Mouse (Mus musculus): ENCODE measurements around the gene Olfr1311.

The Olfr1311 gene

DNA sequence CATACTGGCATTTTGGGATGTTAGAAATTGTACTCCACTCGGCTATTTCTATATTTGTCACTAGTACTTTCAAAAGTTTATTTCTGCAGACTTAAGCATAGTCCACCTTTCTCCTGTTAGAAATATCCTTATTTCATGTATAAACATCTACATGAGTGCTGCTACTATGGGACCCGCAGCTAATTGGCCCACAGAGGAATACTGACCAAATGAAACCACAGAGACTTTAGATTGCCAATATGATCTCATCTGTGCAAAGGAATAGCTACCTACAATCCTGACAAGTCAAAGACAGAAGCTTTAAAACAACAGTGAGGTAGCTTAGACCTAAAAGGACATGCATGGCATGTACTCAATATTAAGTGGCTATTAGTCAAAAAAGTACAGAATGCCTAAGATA, at the start of gene Olfr1311:
Gene Olfr1311 (minus strand): TSS at position 101 of the 400 bp plus-strand sequence.
- no peak for DNase-seq

DNA sequence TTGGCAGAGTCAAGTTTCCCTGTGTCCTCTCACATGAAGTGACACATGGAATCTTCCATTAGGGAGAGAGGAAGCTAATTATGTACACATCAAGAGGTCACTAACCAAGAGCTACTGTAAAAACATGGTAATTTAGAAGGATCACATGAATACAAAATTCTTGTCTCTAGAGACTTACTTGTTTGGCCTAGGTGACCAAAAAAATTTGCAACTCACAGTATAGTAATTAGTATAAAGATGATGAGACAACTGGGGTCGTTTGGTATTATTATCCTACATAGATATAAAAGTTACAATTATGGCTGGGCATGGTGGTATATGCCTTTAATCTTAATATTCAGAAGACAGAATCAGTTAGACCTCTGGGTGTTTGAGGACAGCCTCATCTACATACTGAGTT, 25.9 kb upstream of the Olfr1311 start, which contains the start of gene Olfr1312:
Gene Olfr1312 (minus strand): TSS at position 101 of the 400 bp plus-strand sequence.
- no peak for DNase-seq

DNA sequence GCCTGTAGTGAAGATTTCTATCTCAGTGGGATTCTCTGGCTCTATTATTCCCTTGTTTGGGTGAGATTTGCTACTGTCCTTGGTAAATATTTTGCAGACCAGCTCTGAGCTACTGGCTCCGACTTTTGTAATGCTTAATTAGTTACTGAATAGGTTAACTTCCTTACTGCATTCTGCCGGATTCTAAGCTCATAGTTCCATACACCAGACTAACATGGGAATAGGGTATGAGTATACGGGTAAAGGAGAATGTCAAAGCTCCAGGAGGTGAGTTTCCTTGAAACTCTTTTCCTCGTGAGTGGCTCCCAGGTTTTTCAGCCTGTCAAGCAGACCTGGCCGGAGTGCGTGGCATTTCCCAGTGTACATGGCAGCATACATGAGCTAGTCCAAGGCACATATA, 2.8 kb upstream of the Olfr1311 start:
- peak; percentile 2 to 6 for DNase-seq

DNA sequence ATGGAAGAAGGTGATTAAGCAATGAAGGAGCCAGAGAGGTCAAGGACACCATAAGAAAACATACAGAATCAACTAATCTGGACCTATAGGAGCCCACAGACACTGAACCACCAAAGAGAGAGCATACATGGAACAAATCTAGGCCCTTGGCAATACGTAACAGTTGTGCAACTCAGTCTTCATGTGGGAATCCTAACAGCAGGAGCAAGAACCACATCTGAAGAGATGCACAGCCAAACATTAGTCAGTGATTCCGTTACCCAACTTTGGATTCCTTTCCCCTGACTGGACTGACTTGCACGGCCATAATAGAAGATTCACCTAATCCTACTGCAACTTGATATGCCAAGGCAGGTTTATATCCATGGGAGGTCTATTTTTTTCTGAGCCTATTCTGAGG, 9.3 kb downstream of the Olfr1311 start:
- no peak for DNase-seq

DNA sequence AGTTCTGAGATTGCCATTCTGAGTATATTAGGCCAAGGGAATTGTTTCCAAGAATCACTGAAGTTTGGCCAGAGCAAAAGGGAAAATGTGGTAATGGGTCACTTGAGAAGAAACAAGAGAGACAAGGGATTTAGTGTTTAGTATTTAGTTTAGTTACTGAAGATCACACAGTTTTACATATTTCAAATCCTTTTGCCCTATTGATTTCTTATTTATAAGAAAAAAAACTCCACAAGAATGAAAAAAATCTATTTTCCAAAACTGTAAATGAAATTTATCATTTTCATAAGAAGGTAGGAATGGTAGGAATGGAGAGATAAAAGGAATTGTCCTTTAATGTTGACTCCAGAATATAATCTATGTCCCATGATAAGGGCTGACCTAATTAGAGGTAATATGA, 11.6 kb downstream of the Olfr1311 start, which contains the start of gene Olfr1310:
Gene Olfr1310 (minus strand): TSS at position 101 of the 400 bp plus-strand sequence.
- DNase-seq = no peak

DNA sequence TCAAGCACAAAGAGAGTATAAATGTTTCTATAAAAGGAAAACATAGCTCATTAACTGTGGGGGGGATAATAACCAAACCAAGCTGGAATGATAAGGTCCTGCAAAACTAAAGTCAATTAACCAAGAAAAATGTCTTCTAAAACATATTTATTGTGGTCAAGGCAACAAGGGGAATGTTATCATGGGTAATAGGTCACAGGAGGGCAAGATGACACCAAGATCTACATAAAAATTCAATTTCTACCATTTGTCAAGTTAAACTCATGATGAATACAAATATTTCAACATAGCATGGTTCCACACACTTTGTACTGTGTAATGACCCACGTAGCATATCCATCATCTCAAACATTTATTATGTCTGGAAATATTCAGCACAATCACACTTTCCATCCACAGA, 34.0 kb downstream of the Olfr1311 start, which contains the start of gene Olfr1309:
Gene Olfr1309 (minus strand): TSS at position 101 of the 400 bp plus-strand sequence.
- DNase-seq = no peak
